Mouse (Mus musculus): ENCODE measurements around the gene Plekhh2. TPM values are rescaled to one million over a fixed set of nuclear protein-coding genes. Genes with fewer than 3 reads are reported as not detected.

Plekhh2 gene
- polyA plus RNA-seq, 1 experiment from 2014 or later = 3.2 TPM

DNA sequence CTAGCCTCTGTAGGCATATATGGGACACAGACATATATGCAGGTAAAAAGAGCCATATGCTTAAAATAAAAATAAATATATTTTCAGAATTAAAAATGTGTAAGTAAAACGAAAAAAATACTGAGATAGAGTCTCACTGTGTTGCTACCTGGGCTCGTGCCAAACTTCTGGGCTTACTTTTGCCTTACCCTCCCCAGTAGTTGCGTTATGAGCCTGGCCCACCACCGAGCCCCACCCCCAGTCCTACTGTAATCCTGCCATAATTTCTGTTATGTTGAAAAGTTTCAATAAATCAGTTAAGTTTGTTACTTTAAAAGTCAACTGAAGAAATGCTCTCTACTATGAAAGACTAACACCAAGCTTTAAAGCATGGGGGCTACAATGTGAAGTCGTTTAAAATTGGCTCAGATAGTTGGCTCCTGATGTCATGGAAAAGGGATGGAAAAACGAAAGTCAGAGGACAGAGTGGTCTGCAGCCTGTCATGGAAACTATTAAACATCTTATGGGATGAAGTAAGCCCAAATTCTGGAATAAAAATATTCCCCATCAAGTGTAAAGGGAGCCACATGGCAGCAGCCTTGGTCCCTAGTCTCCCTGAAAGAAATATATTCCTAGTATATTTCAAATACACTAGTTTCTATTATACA, 27.9 kb upstream of the Plekhh2 start:
- no peaks in the 10 kb centered on the region for H3K9me3 ChIP-seq (replicated peaks; ENCODE audit: control insufficient read depth, low read length)
- no peaks in the 10 kb centered on the region for H3K27me3 ChIP-seq (ENCODE audit: control insufficient read depth, insufficient read depth, low read length)
- H3K4me2 ChIP-seq = no peak overlapping the region
- WGBS (ENCODE audit: insufficient replicate concordance) = 65% methylated on average over 6 of the region's 6 CpGs
- H3K9ac ChIP-seq (ENCODE audit: low read depth, low read length) = no peak overlapping the region
- no peak overlapping the region for H3K4me3 ChIP-seq (ENCODE audit: low read depth, low read length)
- H3K27ac ChIP-seq (ENCODE audit: low read depth, low read length) = no peak overlapping the region
- no peak for ATAC-seq (replicated peaks; ENCODE audit: insufficient number of reproducible peaks, low FRiP score, low TSS enrichment)
- no peaks in the 10 kb centered on the region for H3K4me1 ChIP-seq (ENCODE audit: control insufficient read depth, insufficient read depth, low read length)
- H3K36me3 ChIP-seq (ENCODE audit: control insufficient read depth, insufficient read depth, low read length) = no peaks in the 10 kb centered on the region

DNA sequence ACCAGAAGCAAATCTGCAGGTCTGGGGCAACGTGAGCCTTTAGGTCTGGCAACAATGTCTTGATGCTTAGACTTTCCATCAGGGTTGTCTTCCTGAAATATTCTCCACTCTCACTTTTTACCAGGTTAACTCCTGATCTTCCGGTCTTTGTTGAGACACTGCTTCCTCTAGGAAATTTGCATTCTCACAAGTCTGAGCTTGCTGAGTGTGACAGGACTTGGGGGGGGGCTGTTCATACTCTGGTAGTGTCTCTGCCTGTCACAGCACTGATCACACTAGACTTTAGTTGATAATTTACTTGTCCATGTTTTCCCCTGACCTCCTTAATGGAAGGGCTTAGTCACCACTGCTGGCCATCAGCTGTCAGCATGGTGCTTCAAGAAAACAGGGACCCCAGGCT, 24.3 kb upstream of the Plekhh2 start:
- WGBS (ENCODE audit: insufficient replicate concordance) = 71% methylated on average over 2 of the region's 2 CpGs
- no peaks in the 10 kb centered on the region for H3K27me3 ChIP-seq (ENCODE audit: control insufficient read depth, insufficient read depth, low read length)
- no peaks in the 10 kb centered on the region for H3K4me1 ChIP-seq (ENCODE audit: control insufficient read depth, insufficient read depth, low read length)
- no peak overlapping the region for H3K27ac ChIP-seq (ENCODE audit: low read depth, low read length)
- H3K36me3 ChIP-seq (ENCODE audit: control insufficient read depth, insufficient read depth, low read length) = no peaks in the 10 kb centered on the region
- no peak overlapping the region for H3K4me2 ChIP-seq
- H3K9me3 ChIP-seq (replicated peaks; ENCODE audit: control insufficient read depth, low read length) = no peaks in the 10 kb centered on the region
- no peak overlapping the region for H3K4me3 ChIP-seq (ENCODE audit: low read depth, low read length)
- H3K9ac ChIP-seq (ENCODE audit: low read depth, low read length) = no peak overlapping the region
- no peak for ATAC-seq (replicated peaks; ENCODE audit: insufficient number of reproducible peaks, low FRiP score, low TSS enrichment)

DNA sequence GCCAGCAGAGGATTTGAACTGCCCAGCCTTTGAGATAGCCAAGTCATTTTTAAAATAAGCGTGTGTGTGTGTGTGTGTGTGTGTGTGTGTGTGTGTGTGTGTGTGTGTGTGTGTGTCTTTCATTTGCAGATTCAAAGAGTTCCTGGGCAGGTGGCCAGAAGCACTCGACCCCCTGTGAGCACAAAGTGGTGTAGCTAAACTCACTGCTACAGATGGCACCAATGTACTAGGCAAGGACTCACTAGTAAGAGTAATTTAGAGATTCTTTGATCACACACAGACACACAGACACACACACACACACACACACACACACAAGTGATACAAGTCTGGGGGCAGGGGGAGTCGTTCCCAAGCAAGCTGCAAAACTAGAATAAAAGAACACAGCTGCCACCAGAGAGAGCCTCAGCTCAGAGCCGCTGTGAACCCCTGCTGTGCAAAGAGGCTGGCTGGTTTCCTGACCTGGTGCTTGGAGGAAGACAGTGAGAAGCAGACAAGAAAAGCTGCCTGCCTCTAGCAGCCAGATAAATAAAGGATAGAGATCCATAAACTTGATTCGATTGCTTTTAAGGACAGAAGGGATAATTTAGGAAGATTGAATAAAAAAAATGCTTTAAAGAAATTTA, 19.3 kb upstream of the Plekhh2 start:
- H3K4me1 ChIP-seq (ENCODE audit: control insufficient read depth, insufficient read depth, low read length) = no peaks in the 10 kb centered on the region
- no peak overlapping the region for H3K4me2 ChIP-seq
- no peak overlapping the region for H3K9ac ChIP-seq (ENCODE audit: low read depth, low read length)
- no peak overlapping the region for H3K27ac ChIP-seq (ENCODE audit: low read depth, low read length)
- no peaks in the 10 kb centered on the region for H3K9me3 ChIP-seq (replicated peaks; ENCODE audit: control insufficient read depth, low read length)
- H3K4me3 ChIP-seq (ENCODE audit: low read depth, low read length) = no peak overlapping the region
- ATAC-seq (replicated peaks; ENCODE audit: insufficient number of reproducible peaks, low FRiP score, low TSS enrichment) = no peak
- H3K27me3 ChIP-seq (ENCODE audit: control insufficient read depth, insufficient read depth, low read length) = no peaks in the 10 kb centered on the region
- H3K36me3 ChIP-seq (ENCODE audit: control insufficient read depth, insufficient read depth, low read length) = no peaks in the 10 kb centered on the region
- WGBS (ENCODE audit: insufficient replicate concordance) = 35% methylated on average over 5 of the region's 5 CpGs

DNA sequence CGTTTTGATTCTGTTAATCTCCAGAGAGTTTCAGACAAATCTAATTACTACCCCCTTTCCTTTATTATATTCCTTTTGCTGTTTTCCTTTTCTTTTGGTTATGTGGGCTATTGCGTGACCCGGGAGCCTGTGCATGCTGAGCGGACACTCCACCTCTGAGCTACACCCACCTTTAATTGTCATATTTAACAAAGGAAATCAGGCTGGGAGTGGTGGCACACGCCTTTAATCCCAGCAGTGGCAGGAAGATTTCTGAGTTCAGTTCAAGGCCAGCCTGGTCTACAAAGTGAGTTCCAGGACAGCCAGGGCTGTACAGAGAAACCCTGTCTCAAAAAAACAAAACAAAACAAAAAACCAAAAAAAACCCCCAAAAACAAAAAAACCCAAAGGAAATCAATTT, 14.7 kb upstream of the Plekhh2 start:
- Histone ChIP-seq H3K36me3 (ENCODE audit: control insufficient read depth, insufficient read depth, low read length) (no peaks in the 10 kb centered on the region), H3K27ac (ENCODE audit: low read depth, low read length) (no peak overlapping the region), H3K4me2 (no peak overlapping the region), H3K27me3 (ENCODE audit: control insufficient read depth, insufficient read depth, low read length) (no peaks in the 10 kb centered on the region), H3K9me3 (replicated peaks; ENCODE audit: control insufficient read depth, low read length) (no peaks in the 10 kb centered on the region), H3K4me1 (ENCODE audit: control insufficient read depth, insufficient read depth, low read length) (no peaks in the 10 kb centered on the region), H3K9ac (ENCODE audit: low read depth, low read length) (no peak overlapping the region), H3K4me3 (ENCODE audit: low read depth, low read length) (no peak overlapping the region)
- ATAC-seq (replicated peaks; ENCODE audit: insufficient number of reproducible peaks, low FRiP score, low TSS enrichment) = no peak
- 89% methylated on average over 5 of the region's 5 CpGs for WGBS (ENCODE audit: insufficient replicate concordance)

DNA sequence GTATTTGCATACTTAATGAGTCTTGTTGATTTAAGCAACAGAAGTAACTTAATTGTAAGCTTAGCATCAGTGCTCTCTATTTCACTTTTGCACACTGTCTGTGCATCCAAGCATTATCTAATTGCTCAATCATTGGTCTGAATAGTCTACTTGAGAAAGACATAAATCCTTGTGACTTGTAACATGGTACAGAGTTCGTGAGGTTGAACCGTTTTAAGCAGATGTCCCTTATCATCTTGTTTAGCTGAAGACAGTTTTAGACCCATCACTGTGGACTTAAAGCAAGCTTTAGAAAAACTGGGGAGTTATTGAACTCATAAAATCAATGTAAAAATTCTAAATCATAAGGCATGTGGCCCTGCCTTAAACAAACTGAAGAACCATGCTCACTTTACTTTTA, 14.1 kb upstream of the Plekhh2 start:
- Histone ChIP-seq H3K36me3 (ENCODE audit: control insufficient read depth, insufficient read depth, low read length) (no peaks in the 10 kb centered on the region), H3K4me1 (ENCODE audit: control insufficient read depth, insufficient read depth, low read length) (no peaks in the 10 kb centered on the region), H3K27me3 (ENCODE audit: control insufficient read depth, insufficient read depth, low read length) (no peaks in the 10 kb centered on the region), H3K27ac (ENCODE audit: low read depth, low read length) (no peak overlapping the region), H3K9me3 (replicated peaks; ENCODE audit: control insufficient read depth, low read length) (no peaks in the 10 kb centered on the region), H3K9ac (ENCODE audit: low read depth, low read length) (no peak overlapping the region), H3K4me2 (no peak overlapping the region), H3K4me3 (ENCODE audit: low read depth, low read length) (no peak overlapping the region)
- WGBS (ENCODE audit: insufficient replicate concordance) = 59% methylated on average over 2 of the region's 2 CpGs
- no peak for ATAC-seq (replicated peaks; ENCODE audit: insufficient number of reproducible peaks, low FRiP score, low TSS enrichment)

DNA sequence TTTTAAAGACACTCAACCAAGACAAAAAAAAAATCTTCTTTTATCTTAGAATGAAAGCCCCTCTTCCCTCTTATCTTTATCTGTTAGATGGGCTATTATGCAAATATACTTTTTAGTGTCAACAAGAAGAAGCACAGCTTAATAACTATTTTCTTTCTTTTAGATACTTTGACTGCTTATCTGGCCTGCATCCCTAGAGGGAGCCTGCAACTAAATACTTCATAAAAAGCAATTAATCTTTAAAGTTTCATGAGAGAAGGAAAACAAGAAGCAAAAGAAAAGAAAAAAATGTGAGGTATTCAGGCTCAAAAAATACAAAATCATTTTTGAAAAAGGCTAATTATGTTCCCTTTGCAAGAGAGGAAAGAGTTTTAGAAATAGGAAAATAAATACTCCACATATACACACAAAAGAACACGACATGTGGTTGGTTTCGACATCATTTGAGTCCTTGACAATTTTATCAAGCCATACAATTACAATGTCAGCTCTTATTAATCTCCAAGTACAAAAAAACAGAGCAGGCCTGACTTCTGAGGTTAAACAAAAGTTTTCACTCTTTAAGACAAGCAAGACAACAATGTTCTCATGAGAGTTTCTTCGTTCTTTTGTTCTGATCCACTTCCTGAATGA, 13.6 kb upstream of the Plekhh2 start:
- Histone ChIP-seq H3K27ac (ENCODE audit: low read depth, low read length) (no peak overlapping the region), H3K4me1 (ENCODE audit: control insufficient read depth, insufficient read depth, low read length) (no peaks in the 10 kb centered on the region), H3K27me3 (ENCODE audit: control insufficient read depth, insufficient read depth, low read length) (no peaks in the 10 kb centered on the region), H3K36me3 (ENCODE audit: control insufficient read depth, insufficient read depth, low read length) (no peaks in the 10 kb centered on the region), H3K4me3 (ENCODE audit: low read depth, low read length) (no peak overlapping the region), H3K4me2 (no peak overlapping the region), H3K9me3 (replicated peaks; ENCODE audit: control insufficient read depth, low read length) (no peaks in the 10 kb centered on the region), H3K9ac (ENCODE audit: low read depth, low read length) (no peak overlapping the region)
- no peak for ATAC-seq (replicated peaks; ENCODE audit: insufficient number of reproducible peaks, low FRiP score, low TSS enrichment)
- 69% methylated on average over 3 of the region's 3 CpGs for WGBS (ENCODE audit: insufficient replicate concordance)

DNA sequence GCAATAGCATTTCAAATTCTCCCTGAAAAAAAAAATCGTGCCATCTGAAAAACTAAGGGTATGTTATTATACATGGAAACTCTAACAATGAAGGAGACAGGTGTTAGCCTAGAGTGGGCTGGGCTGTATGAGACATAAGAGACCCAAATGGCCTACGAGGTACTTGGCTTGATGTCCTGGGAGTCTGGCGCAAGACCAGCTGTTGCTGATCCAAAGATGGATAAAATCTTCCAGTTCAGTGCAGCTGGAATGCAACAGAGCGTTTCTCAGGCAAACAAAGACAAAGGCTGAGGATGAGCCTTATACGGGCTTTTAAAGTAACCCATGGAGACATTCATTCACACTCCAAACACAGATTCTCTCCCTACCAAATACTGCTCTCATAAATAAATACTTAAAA, 13.1 kb upstream of the Plekhh2 start:
- Histone ChIP-seq H3K4me3 (ENCODE audit: low read depth, low read length) (no peak overlapping the region), H3K27me3 (ENCODE audit: control insufficient read depth, insufficient read depth, low read length) (no peaks in the 10 kb centered on the region), H3K36me3 (ENCODE audit: control insufficient read depth, insufficient read depth, low read length) (no peaks in the 10 kb centered on the region), H3K4me2 (no peak overlapping the region), H3K9me3 (replicated peaks; ENCODE audit: control insufficient read depth, low read length) (no peaks in the 10 kb centered on the region), H3K9ac (ENCODE audit: low read depth, low read length) (no peak overlapping the region), H3K4me1 (ENCODE audit: control insufficient read depth, insufficient read depth, low read length) (no peaks in the 10 kb centered on the region), H3K27ac (ENCODE audit: low read depth, low read length) (no peak overlapping the region)
- no peak for ATAC-seq (replicated peaks; ENCODE audit: insufficient number of reproducible peaks, low FRiP score, low TSS enrichment)
- WGBS (ENCODE audit: insufficient replicate concordance) = 65% methylated on average over 5 of the region's 5 CpGs

DNA sequence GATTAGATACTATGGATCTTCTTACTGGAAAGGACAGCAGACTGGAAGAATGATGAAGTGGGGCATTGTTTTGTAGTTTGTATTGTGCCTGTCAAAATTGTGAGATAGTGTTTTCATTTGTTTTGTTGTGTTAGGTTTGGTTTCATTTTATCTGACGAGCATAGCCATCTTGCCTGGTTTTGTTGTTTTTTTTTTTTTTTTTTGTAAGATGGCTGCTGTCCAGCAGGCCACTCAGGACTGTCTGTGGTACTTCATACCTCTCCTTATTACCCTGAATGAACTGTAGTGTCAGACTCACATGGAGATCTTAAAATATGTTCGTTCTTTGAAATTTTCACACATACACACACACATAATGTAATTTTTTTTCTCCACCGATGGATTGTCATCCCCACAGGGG, 9.4 kb upstream of the Plekhh2 start:
- no peaks in the 10 kb centered on the region for H3K4me1 ChIP-seq (ENCODE audit: control insufficient read depth, insufficient read depth, low read length)
- H3K27ac ChIP-seq (ENCODE audit: low read depth, low read length) = no peak overlapping the region
- H3K9me3 ChIP-seq (replicated peaks; ENCODE audit: control insufficient read depth, low read length) = no peaks in the 10 kb centered on the region
- H3K27me3 ChIP-seq (ENCODE audit: control insufficient read depth, insufficient read depth, low read length) = no peaks in the 10 kb centered on the region
- 67% methylated on average over 3 of the region's 3 CpGs for WGBS (ENCODE audit: insufficient replicate concordance)
- no peak overlapping the region for H3K4me2 ChIP-seq
- H3K36me3 ChIP-seq (ENCODE audit: control insufficient read depth, insufficient read depth, low read length) = no peaks in the 10 kb centered on the region
- no peak for ATAC-seq (replicated peaks; ENCODE audit: insufficient number of reproducible peaks, low FRiP score, low TSS enrichment)
- no peak overlapping the region for H3K4me3 ChIP-seq (ENCODE audit: low read depth, low read length)
- H3K9ac ChIP-seq (ENCODE audit: low read depth, low read length) = no peak overlapping the region

DNA sequence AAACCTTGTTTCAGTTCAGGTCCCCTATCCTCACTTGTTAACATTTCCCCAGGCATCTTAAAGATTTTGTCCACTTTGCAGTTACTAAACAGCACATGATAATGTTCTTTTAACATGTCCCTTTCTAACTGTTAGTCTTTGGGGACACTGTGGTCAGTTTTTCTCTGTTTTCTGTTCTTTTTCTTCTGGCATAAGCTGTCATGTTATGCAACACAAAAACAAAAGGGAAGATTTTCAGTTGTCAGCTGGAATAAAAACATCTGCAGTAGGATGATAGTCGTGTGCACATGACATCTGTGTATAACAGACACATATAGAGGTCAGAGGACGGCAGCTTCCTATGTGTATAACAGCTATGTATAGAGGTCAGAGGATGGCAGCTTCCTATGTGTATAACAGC, 5.8 kb upstream of the Plekhh2 start:
- 0 out of 2 replicates have a peak, but pooled peaks cover 2% of the 10 kb centered on the region for H3K4me1 ChIP-seq (ENCODE audit: control insufficient read depth, insufficient read depth, low read length)
- no peak overlapping the region for H3K4me3 ChIP-seq (ENCODE audit: low read depth, low read length)
- no peaks in the 10 kb centered on the region for H3K9me3 ChIP-seq (replicated peaks; ENCODE audit: control insufficient read depth, low read length)
- no peak overlapping the region for H3K9ac ChIP-seq (ENCODE audit: low read depth, low read length)
- WGBS (ENCODE audit: insufficient replicate concordance) = 70% methylated on average over 2 of the region's 2 CpGs
- H3K36me3 ChIP-seq (ENCODE audit: control insufficient read depth, insufficient read depth, low read length) = no peaks in the 10 kb centered on the region
- H3K4me2 ChIP-seq = no peak overlapping the region
- H3K27ac ChIP-seq (ENCODE audit: low read depth, low read length) = no peak overlapping the region
- ATAC-seq (replicated peaks; ENCODE audit: insufficient number of reproducible peaks, low FRiP score, low TSS enrichment) = no peak
- H3K27me3 ChIP-seq (ENCODE audit: control insufficient read depth, insufficient read depth, low read length) = no peaks in the 10 kb centered on the region

Data from heart, embryonic 11.5 days (tissue).